In genomic region chr6:35330834-35331233, GRCm38 (mm10) we compare ENCODE assay signal across 21 mouse cellular contexts. TPM values are rescaled to one million over a fixed set of nuclear protein-coding genes. Genes with fewer than 3 reads are reported as not detected.
DNase-seq lines count a peak whose midpoint lies in the region; ATAC-seq and TF ChIP-seq lines count a peak whose summit lies in the region.
"Had no signal": no experiment of that assay in that cellular context is flagged by ENCODE, and none has a peak within 500 bp of the region (broad histone marks: within the 10 kb centered on the region; RNA-seq: fewer than 3 reads in every experiment).

No protein-coding gene starts in this region.

- H3K79me2 ChIP-seq in heart, adult 2 months (replicated peaks; ENCODE audit: control insufficient read depth, insufficient read depth, low read length) = no peaks in the 10 kb centered on the region

- H3K4me1 ChIP-seq in heart, embryonic 15.5 days (replicated peaks) = peaks cover 14% of the 10 kb centered on the region
- H3K4me1 ChIP-seq in heart, adult 2 months (ENCODE audit: control insufficient read depth, insufficient read depth, low read length) = peaks cover 7% of the 10 kb centered on the region
- H3K4me1 ChIP-seq in lung, embryonic 16.5 days (replicated peaks; ENCODE audit: control insufficient read depth, insufficient read depth, low read length) = peaks cover 8% of the 10 kb centered on the region
- no peaks in the 10 kb centered on the region; the same call in 1 of the 2 replicates for H3K4me1 ChIP-seq in lung, adult 2 months (ENCODE audit: control insufficient read depth, insufficient read depth, low read length)
- H3K4me1 ChIP-seq: hindbrain, embryonic 15.5 days; midbrain, embryonic 12.5 days; neural tube, embryonic 15.5 days had no signal

- no peak overlapping the region for H3K27ac ChIP-seq in heart, embryonic 15.5 days
- H3K27ac ChIP-seq in heart, adult 2 months = no peak overlapping the region
- H3K27ac ChIP-seq in lung, embryonic 16.5 days (ENCODE audit: low read length) = no peak overlapping the region
- H3K27ac ChIP-seq: embryonic facial prominence, embryonic 15.5 days; hindbrain, embryonic 15.5 days; liver, embryonic 14.5 days; macrophage; midbrain, embryonic 12.5 days; neural tube, embryonic 15.5 days had no signal

- 0 out of 2 replicates have a peak, but pooled peaks have one; percentile 26 for ATAC-seq in heart, embryonic 15.5 days (replicated peaks; ENCODE audit: insufficient number of reproducible peaks, insufficient read depth, low FRiP score, low read depth)
- ATAC-seq in lung, embryonic 16.5 days (ENCODE audit: low read depth) = peak; percentile 49; the same call in 1 of the 2 replicates
- ATAC-seq: forebrain, embryonic 14.5 days had no signal

- TF ChIP-seq POLR2A in heart, adult 2 months (IDR thresholded peaks at IDR 0.05; ENCODE audit: insufficient read depth, low read depth, low read length) = no peak
- no peak for TF ChIP-seq POLR2A in lung, adult 2 months (IDR thresholded peaks at IDR 0.05; ENCODE audit: borderline replicate concordance, extremely low read depth, low read depth, low read length)

- H3K9me3 ChIP-seq in heart, embryonic 15.5 days (replicated peaks) = no peaks in the 10 kb centered on the region
- no peaks in the 10 kb centered on the region for H3K9me3 ChIP-seq in lung, embryonic 16.5 days (ENCODE audit: control insufficient read depth, low read length)
- H3K9me3 ChIP-seq: embryonic facial prominence, embryonic 15.5 days; hindbrain, embryonic 15.5 days; midbrain, embryonic 12.5 days; neural tube, embryonic 15.5 days had no signal

- intact Hi-C loops in heart, adult 2 months (cut with DNase I) = no loop called here

- H3K27me3 ChIP-seq in heart, embryonic 15.5 days = no peaks in the 10 kb centered on the region
- no peaks in the 10 kb centered on the region for H3K27me3 ChIP-seq in heart, adult 2 months (ENCODE audit: control insufficient read depth, insufficient read depth, low read length)
- H3K27me3 ChIP-seq in lung, embryonic 16.5 days (ENCODE audit: control insufficient read depth, insufficient read depth, low read depth, low read length) = no peaks in the 10 kb centered on the region
- H3K27me3 ChIP-seq: CH12.LX; embryonic facial prominence, embryonic 15.5 days; hindbrain, embryonic 15.5 days; midbrain, embryonic 12.5 days; neural tube, embryonic 15.5 days had no signal

- no peak overlapping the region for H3K9ac ChIP-seq in heart, embryonic 15.5 days
- H3K9ac ChIP-seq in heart, adult 2 months (ENCODE audit: low read depth, low read length) = no peak overlapping the region
- no peak overlapping the region for H3K9ac ChIP-seq in lung, embryonic 16.5 days (ENCODE audit: low read length)
- H3K9ac ChIP-seq: embryonic facial prominence, embryonic 15.5 days; hindbrain, embryonic 15.5 days; liver, embryonic 14.5 days; midbrain, embryonic 12.5 days; neural tube, embryonic 15.5 days had no signal

- no peak for TF ChIP-seq EP300 in heart, adult 2 months (IDR thresholded peaks at IDR 0.05; ENCODE audit: insufficient read depth, low read depth, low read length)

- no peak for DNase-seq in heart, adult 2 months
- no peak for DNase-seq in lung, adult 2 months
- peak; percentile 34 for DNase-seq in ZHBTc4 (ENCODE audit: low read depth, low spot score)
- DNase-seq in yolk sac, embryonic 10.5 days (ENCODE audit: low spot score) = peak; percentile 56
- no peak for DNase-seq in urinary bladder, adult 2 months (ENCODE audit: low spot score)
- DNase-seq: adrenal gland, postnatal 10 days; heart, adult 11 months; heart, postnatal 14 days; layer of hippocampus, postnatal 36 days; thymus, adult 18-20 months had no signal

- no peak overlapping the region for H3K4me2 ChIP-seq in heart, embryonic 15.5 days
- no peak overlapping the region for H3K4me2 ChIP-seq in lung, embryonic 16.5 days (ENCODE audit: low read depth, low read length)
- H3K4me2 ChIP-seq: embryonic facial prominence, embryonic 15.5 days; hindbrain, embryonic 15.5 days; midbrain, embryonic 12.5 days; neural tube, embryonic 15.5 days had no signal

- no peak for TF ChIP-seq CTCF in heart, adult 2 months (IDR thresholded peaks at IDR 0.05)
- TF ChIP-seq CTCF in lung, adult 2 months (IDR thresholded peaks at IDR 0.05; ENCODE audit: insufficient read depth, low read length) = no peak

- no peaks in the 10 kb centered on the region for H3K36me3 ChIP-seq in heart, embryonic 15.5 days
- no peaks in the 10 kb centered on the region for H3K36me3 ChIP-seq in heart, adult 2 months (ENCODE audit: control insufficient read depth, insufficient read depth, low read length)
- no peaks in the 10 kb centered on the region for H3K36me3 ChIP-seq in lung, embryonic 16.5 days (ENCODE audit: control insufficient read depth, insufficient read depth, low read length)
- H3K36me3 ChIP-seq: embryonic facial prominence, embryonic 15.5 days; hindbrain, embryonic 15.5 days; midbrain, embryonic 12.5 days; neural tube, embryonic 15.5 days had no signal

- no peak overlapping the region for H3K4me3 ChIP-seq in heart, embryonic 15.5 days
- no peak overlapping the region for H3K4me3 ChIP-seq in heart, adult 2 months
- no peak overlapping the region for H3K4me3 ChIP-seq in lung, embryonic 16.5 days (ENCODE audit: low read length)
- H3K4me3 ChIP-seq in lung, adult 2 months (replicated peaks; ENCODE audit: extremely low read depth, low read depth, low read length) = no peak overlapping the region
- H3K4me3 ChIP-seq: embryonic facial prominence, embryonic 15.5 days; hindbrain, embryonic 15.5 days; midbrain, embryonic 12.5 days; neural tube, embryonic 15.5 days had no signal

- WGBS in heart, embryonic 15.5 days = 38% methylated on average over 6 of the region's 6 CpGs
- WGBS in heart, adult 2 months = 36% methylated on average over 6 of the region's 6 CpGs
- 33% methylated on average over 6 of the region's 6 CpGs for WGBS in lung, embryonic 16.5 days
- WGBS in lung, adult 2 months = 44% methylated on average over 6 of the region's 6 CpGs

RNA-seq across cellular contexts. Expression of gene Fam180a, which starts 4.9 kb away (rescaled TPM):
- polyA plus RNA-seq in heart, embryonic 15.5 days (2015; fragmentation: Nextera tagmentation; extraction: Ambion mirVana) = 0.75 and 1.0 TPM in 2 replicates
- under 1 TPM; 0.34 to 0.41 TPM for total RNA-seq in heart, adult 2 months (2021)
- 0.16 and 0.23 TPM in 2 replicates for polyA plus RNA-seq in heart, adult 2 months (2012; rRNA removed)
- polyA plus RNA-seq in lung, embryonic 16.5 days (2015; fragmentation: Nextera tagmentation; extraction: Ambion mirVana) = 1.6 and 2.3 TPM in 2 replicates
- 0.59 and 1.5 TPM in 2 replicates for polyA plus RNA-seq in lung, adult 2 months (2012; rRNA removed)
- 1.4 and 2.7 TPM in 2 replicates for polyA plus RNA-seq in urinary bladder, adult 2 months (2012; rRNA removed)
- total RNA-seq: CH12.LX had no signal
- polyA plus RNA-seq: limb, embryonic 11.5 days; macrophage had no signal

RNA-seq across cellular contexts. Expression of gene Slc13a4, which starts 22.9 kb away (rescaled TPM):
- 0.67 and 0.72 TPM in 2 replicates for polyA plus RNA-seq in heart, embryonic 15.5 days (2015; fragmentation: Nextera tagmentation; extraction: Ambion mirVana)
- not detected for total RNA-seq in heart, adult 2 months (2021)
- 0.53 and 0.70 TPM in 2 replicates for polyA plus RNA-seq in heart, adult 2 months (2012; rRNA removed)
- 0.11 and 0.35 TPM in 2 replicates for polyA plus RNA-seq in lung, embryonic 16.5 days (2015; fragmentation: Nextera tagmentation; extraction: Ambion mirVana)
- 4.0 and 5.7 TPM in 2 replicates for polyA plus RNA-seq in lung, adult 2 months (2012; rRNA removed)
- polyA plus RNA-seq in urinary bladder, adult 2 months (2012; rRNA removed) = 0.63 and 0.74 TPM in 2 replicates
- total RNA-seq: CH12.LX had no signal
- polyA plus RNA-seq: macrophage had no signal

Comparison
In these comparisons a context has a peak if more than half of its experiments do, and no peak if none do; other contexts are left out.
1. DNase-seq: peak in ZHBTc4 (single experiment) and yolk sac, embryonic 10.5 days (single experiment); none in heart, adult 2 months (0 of 2), lung, adult 2 months (single experiment) and urinary bladder, adult 2 months (single experiment).